Mouse (Mus musculus) lung, embryonic 14.5 days (tissue): ENCODE results near the gene Slc38a2. TPM values are rescaled to one million over a fixed set of nuclear protein-coding genes. Genes with fewer than 3 reads are reported as not detected.

Source experiments
- ATAC-seq: fragments of 200-750 bp; cut with Nextera tagmentation; 2 replicates; pipeline ENCODE4 v1.8.0; 2017; ENCODE audit warnings: mild to moderate bottlenecking, moderate TSS enrichment, moderate library complexity; ENCODE audit not compliant: insufficient read depth
- DNase-seq: peaks from one replicate; pipeline ENCODE4 v3.0.0-alpha.2; 2015
- H3K27ac ChIP-seq: fragments of 300-500 bp; sonication (generic); 2 replicates; pipeline ENCODE4 v1.5.1; 2014; ENCODE audit warnings: low read depth, mild to moderate bottlenecking, moderate library complexity
- H3K27me3 ChIP-seq: fragments of 300-500 bp; sonication (generic); 2 replicates; pipeline ENCODE4 v1.6.1; 2014; ENCODE audit warnings: low read length, control low read depth; ENCODE audit not compliant: insufficient read depth
- H3K36me3 ChIP-seq: fragments of 300-500 bp; sonication (generic); 2 replicates; pipeline ENCODE4 v1.6.1; 2014; ENCODE audit warnings: control low read depth; ENCODE audit not compliant: insufficient read depth
- H3K4me1 ChIP-seq: fragments of 300-500 bp; sonication (generic); 2 replicates; pipeline ENCODE4 v1.6.1; 2014; ENCODE audit warnings: antibody characterized with exemption, control low read depth; ENCODE audit not compliant: insufficient read depth
- H3K4me2 ChIP-seq: fragments of 300-500 bp; sonication (generic); 2 replicates; pipeline ENCODE4 v1.6.1; 2014; ENCODE audit warnings: mild to moderate bottlenecking
- H3K4me3 ChIP-seq: fragments of 300-500 bp; sonication (generic); 2 replicates; pipeline ENCODE4 v1.5.1; 2014; ENCODE audit warnings: low read depth, low read length
- H3K9ac ChIP-seq: fragments of 300-500 bp; sonication (generic); 2 replicates; pipeline ENCODE4 v1.6.1; 2014
- H3K9me3 ChIP-seq: fragments of 300-500 bp; sonication (generic); 2 replicates; pipeline ENCODE4 v1.6.1; 2016; ENCODE audit warnings: low read depth, low read length, control low read depth
- CTCF ChIP-seq: IDR thresholded peaks from 2 replicates; pipeline ENCODE4 v1.5.1; 2016; ENCODE audit warnings: antibody characterized with exemption, low read depth
- WGBS: fragments of 180-500 bp; shearing (Covaris S2); extraction: QIAGEN DNeasy Blood & Tissue Kit; methylation state at CpG from one replicate; pipeline ENCODE4 v1.1.7; 2014; 5-methylcytosine and 5-hydroxymethylcytosine counted together
- polyA plus RNA-seq: library from polyadenylated mRNA; unstranded; fragments of >200 nt; fragmentation: Nextera tagmentation; extraction: Ambion mirVana; gene quantifications from 2 replicates; pipeline ENCODE4 v1.2.1, GENCODE M21; 2014

The Slc38a2 gene
- polyA plus RNA-seq, 1 experiment from 2014 or later: 182 TPM

GRCm38 (mm10) chr15:96695455-96696421 is 3.8 kb downstream of the Slc38a2 start:
- no peaks in the 10 kb centered on the region for H3K27me3 ChIP-seq
- H3K27ac ChIP-seq: peak overlapping the region; percentile 58; the same call in 1 of the 2 replicates
- peak overlapping the region; percentile 95 for H3K4me2 ChIP-seq
- ATAC-seq: no peak
- H3K4me3 ChIP-seq: peak overlapping the region; percentile 98
- 0 out of 2 replicates have a peak, but pooled peaks have one; percentile 2 for TF ChIP-seq CTCF
- H3K9ac ChIP-seq: peak overlapping the region; percentile 99
- WGBS: 48% methylated on average over 26 of the region's 26 CpGs
- peaks cover 78% of the 10 kb centered on the region for H3K36me3 ChIP-seq
- H3K4me1 ChIP-seq: peaks cover 17% of the 10 kb centered on the region
- H3K9me3 ChIP-seq: no peaks in the 10 kb centered on the region
- peak; percentile 64 for DNase-seq

GRCm38 (mm10) chr15:96694988-96695387 is 4.5 kb downstream of the Slc38a2 start:
- Histone ChIP-seq H3K9me3 (no peaks in the 10 kb centered on the region), H3K4me2 (peak overlapping the region; percentile 95), H3K27me3 (no peaks in the 10 kb centered on the region), H3K36me3 (peaks cover 86% of the 10 kb centered on the region), H3K4me3 (0 out of 2 replicates have a peak overlapping the region, but pooled peaks have one; percentile 98), H3K9ac (no peak overlapping the region), H3K27ac (no peak overlapping the region; the same call in 1 of the 2 replicates), H3K4me1 (peaks cover 17% of the 10 kb centered on the region)
- 86% methylated on average over 7 of the region's 7 CpGs for WGBS
- TF ChIP-seq CTCF: no peak
- ATAC-seq (no peak), DNase-seq (no peak)

- H3K27ac ChIP-seq: no peak overlapping the region
- ATAC-seq: no peak
- H3K4me2 ChIP-seq: 0 out of 2 replicates have a peak overlapping the region, but pooled peaks have one; percentile 23
- TF ChIP-seq CTCF: no peak
- H3K27me3 ChIP-seq: no peaks in the 10 kb centered on the region
- 52% methylated on average over 14 of the region's 14 CpGs for WGBS
- H3K4me1 ChIP-seq: peaks cover 17% of the 10 kb centered on the region
- H3K4me3 ChIP-seq: no peak overlapping the region
- H3K9ac ChIP-seq: no peak overlapping the region
- no peaks in the 10 kb centered on the region for H3K9me3 ChIP-seq
- peak; percentile 84 for DNase-seq
- peaks cover 96% of the 10 kb centered on the region for H3K36me3 ChIP-seq
Measured at GRCm38 (mm10) chr15:96693688-96694087, 5.8 kb downstream of the Slc38a2 start.

- no peak for TF ChIP-seq CTCF
- DNase-seq: no peak
- Histone ChIP-seq H3K27me3 (no peaks in the 10 kb centered on the region), H3K9ac (no peak overlapping the region), H3K4me2 (no peak overlapping the region), H3K27ac (no peak overlapping the region), H3K4me1 (peaks cover 17% of the 10 kb centered on the region), H3K9me3 (no peaks in the 10 kb centered on the region), H3K4me3 (no peak overlapping the region), H3K36me3 (peaks cover 96% of the 10 kb centered on the region)
- WGBS: 89% methylated on average over 11 of the region's 11 CpGs
- ATAC-seq: no peak
Measured at GRCm38 (mm10) chr15:96692401-96692800, 7.1 kb downstream of the Slc38a2 start.

GRCm38 (mm10) chr15:96691381-96691780 is 8.1 kb downstream of the Slc38a2 start:
- DNase-seq (no peak), ATAC-seq (no peak)
- no peak overlapping the region for H3K27ac ChIP-seq
- no peak overlapping the region for H3K9ac ChIP-seq
- no peak overlapping the region for H3K4me3 ChIP-seq
- H3K27me3 ChIP-seq: no peaks in the 10 kb centered on the region
- H3K4me2 ChIP-seq: no peak overlapping the region
- peaks cover 89% of the 10 kb centered on the region for H3K36me3 ChIP-seq
- no peaks in the 10 kb centered on the region for H3K9me3 ChIP-seq
- WGBS: 86% methylated on average over 15 of the region's 15 CpGs
- no peak for TF ChIP-seq CTCF
- peaks cover 16% of the 10 kb centered on the region for H3K4me1 ChIP-seq

- peaks cover 11% of the 10 kb centered on the region for H3K4me1 ChIP-seq
- H3K9ac ChIP-seq: no peak overlapping the region
- no peaks in the 10 kb centered on the region for H3K9me3 ChIP-seq
- peaks cover 83% of the 10 kb centered on the region for H3K36me3 ChIP-seq
- 88% methylated on average over 13 of the region's 13 CpGs for WGBS
- DNase-seq (no peak), ATAC-seq (no peak)
- no peaks in the 10 kb centered on the region for H3K27me3 ChIP-seq
- H3K4me2 ChIP-seq: no peak overlapping the region
- H3K4me3 ChIP-seq: no peak overlapping the region
- no peak for TF ChIP-seq CTCF
- H3K27ac ChIP-seq: no peak overlapping the region
Measured at GRCm38 (mm10) chr15:96690829-96691228, 8.7 kb downstream of the Slc38a2 start.

GRCm38 (mm10) chr15:96689919-96690318 is 9.6 kb downstream of the Slc38a2 start:
- DNase-seq (no peak), ATAC-seq (no peak)
- WGBS: 83% methylated on average over 9 of the region's 9 CpGs
- H3K27ac ChIP-seq: no peak overlapping the region
- no peak overlapping the region for H3K4me2 ChIP-seq
- H3K4me3 ChIP-seq: no peak overlapping the region
- peaks cover 74% of the 10 kb centered on the region for H3K36me3 ChIP-seq
- H3K4me1 ChIP-seq: 0 out of 2 replicates have a peak, but pooled peaks cover 6% of the 10 kb centered on the region
- H3K9ac ChIP-seq: no peak overlapping the region
- no peak for TF ChIP-seq CTCF
- no peaks in the 10 kb centered on the region for H3K9me3 ChIP-seq
- H3K27me3 ChIP-seq: no peaks in the 10 kb centered on the region
